Mouse (Mus musculus) hindbrain, embryonic 14.5 days (tissue): ENCODE measurements around the gene Pcif1. TPM values are rescaled to one million over a fixed set of nuclear protein-coding genes. Genes with fewer than 3 reads are reported as not detected.

Experiments used
- ATAC-seq: fragments of 200-750 bp; cut with Nextera tagmentation; 2 replicates; pipeline ENCODE4 v1.8.0; 2017; ENCODE audit warnings: moderate number of reproducible peaks, mild to moderate bottlenecking, moderate TSS enrichment, moderate library complexity; ENCODE audit not compliant: low FRiP score
- DNase-seq: peaks from one replicate; pipeline ENCODE4 v3.0.0-alpha.2; 2015; ENCODE audit warnings: low spot score
- H3K27ac ChIP-seq: fragments of 300-500 bp; sonication (generic); 2 replicates; pipeline ENCODE4 v1.5.1; 2014; ENCODE audit warnings: mild to moderate bottlenecking, moderate library complexity
- H3K27me3 ChIP-seq: fragments of 300-500 bp; sonication (generic); 2 replicates; pipeline ENCODE4 v1.6.1; 2014; ENCODE audit warnings: mild to moderate bottlenecking, low read length, mixed read lengths; ENCODE audit not compliant: control insufficient read depth, insufficient read depth
- H3K36me3 ChIP-seq: fragments of 300-500 bp; sonication (generic); replicated peaks from 2 replicates; pipeline ENCODE4 v1.6.1; 2014; ENCODE audit not compliant: control insufficient read depth, insufficient read depth
- H3K4me1 ChIP-seq: fragments of 300-500 bp; sonication (generic); replicated peaks from 2 replicates; pipeline ENCODE4 v1.6.1; 2014; ENCODE audit warnings: antibody characterized with exemption, low read length, mixed read lengths; ENCODE audit not compliant: control insufficient read depth, insufficient read depth
- H3K4me2 ChIP-seq: fragments of 300-500 bp; sonication (generic); replicated peaks from 2 replicates; pipeline ENCODE4 v1.6.1; 2014; ENCODE audit warnings: mild to moderate bottlenecking, moderate library complexity
- H3K4me3 ChIP-seq: fragments of 300-500 bp; sonication (generic); replicated peaks from 2 replicates; pipeline ENCODE4 v1.5.1; 2014; ENCODE audit warnings: mild to moderate bottlenecking, low read length
- H3K9ac ChIP-seq: fragments of 300-500 bp; sonication (generic); 2 replicates; pipeline ENCODE4 v1.6.1; 2014
- H3K9me3 ChIP-seq: fragments of 300-500 bp; sonication (generic); 2 replicates; pipeline ENCODE4 v1.6.1; 2016; ENCODE audit warnings: low read length; ENCODE audit not compliant: control insufficient read depth
- WGBS: fragments of 180-500 bp; shearing (Covaris S2); extraction: QIAGEN DNeasy Blood & Tissue Kit; methylation state at CpG from one replicate; pipeline ENCODE4 v1.1.7; 2014; 5-methylcytosine and 5-hydroxymethylcytosine counted together
- polyA plus RNA-seq: library from polyadenylated mRNA; unstranded; fragments of >200 nt; fragmentation: Nextera tagmentation; extraction: Ambion mirVana; gene quantifications from 2 replicates; pipeline ENCODE4 v1.2.1, GENCODE M21; 2014

Pcif1 gene
- polyA plus RNA-seq, 1 experiment from 2014 or later: 74.7 TPM

- no peaks in the 10 kb centered on the region for H3K9me3 ChIP-seq
- 39% methylated on average over 11 of the region's 11 CpGs for WGBS
- H3K4me3 ChIP-seq: no peak overlapping the region
- no peak overlapping the region for H3K9ac ChIP-seq
- no peak overlapping the region for H3K4me2 ChIP-seq
- H3K27ac ChIP-seq: no peak overlapping the region
- ATAC-seq (peak; percentile 70; the same call in 1 of the 2 replicates), DNase-seq (peak; percentile 80)
- H3K36me3 ChIP-seq: no peaks in the 10 kb centered on the region; the same call in 1 of the 2 replicates
- peaks cover 16% of the 10 kb centered on the region for H3K4me1 ChIP-seq
- H3K27me3 ChIP-seq: no peaks in the 10 kb centered on the region
These were observed 45.2 kb downstream of the Pcif1 start for GRCm38 (mm10) chr2:164924100-164924857.

GRCm38 (mm10) chr2:164930706-164931581 is 51.8 kb downstream of the Pcif1 start:
- Histone ChIP-seq H3K9me3 (no peaks in the 10 kb centered on the region), H3K27ac (no peak overlapping the region), H3K4me3 (no peak overlapping the region), H3K27me3 (no peaks in the 10 kb centered on the region), H3K9ac (no peak overlapping the region), H3K4me1 (no peaks in the 10 kb centered on the region), H3K4me2 (no peak overlapping the region), H3K36me3 (no peaks in the 10 kb centered on the region)
- ATAC-seq (no peak), DNase-seq (no peak)
- WGBS: 52% methylated on average over 11 of the region's 11 CpGs

- ATAC-seq (no peak), DNase-seq (no peak)
- Histone ChIP-seq H3K27ac (no peak overlapping the region), H3K9ac (no peak overlapping the region), H3K4me1 (peaks cover 6% of the 10 kb centered on the region; the same call in 1 of the 2 replicates), H3K9me3 (no peaks in the 10 kb centered on the region), H3K27me3 (peaks cover 4% of the 10 kb centered on the region), H3K36me3 (no peaks in the 10 kb centered on the region), H3K4me3 (no peak overlapping the region), H3K4me2 (no peak overlapping the region)
- 48% methylated on average over 10 of the region's 10 CpGs for WGBS
These were observed 54.4 kb downstream of the Pcif1 start for GRCm38 (mm10) chr2:164933534-164933933.

- H3K9ac ChIP-seq: no peak overlapping the region
- WGBS: 79% methylated on average over 4 of the region's 4 CpGs
- H3K9me3 ChIP-seq: no peaks in the 10 kb centered on the region
- DNase-seq: no peak
- ATAC-seq: no peak
- peaks cover 6% of the 10 kb centered on the region for H3K27me3 ChIP-seq
- H3K4me1 ChIP-seq: peaks cover 21% of the 10 kb centered on the region; the same call in 1 of the 2 replicates
- H3K4me3 ChIP-seq: no peak overlapping the region
- H3K36me3 ChIP-seq: no peaks in the 10 kb centered on the region
- no peak overlapping the region for H3K4me2 ChIP-seq
- no peak overlapping the region for H3K27ac ChIP-seq
These were observed 56.9 kb downstream of the Pcif1 start for GRCm38 (mm10) chr2:164935991-164936390.

GRCm38 (mm10) chr2:164938146-164939091 is 59.3 kb downstream of the Pcif1 start:
- no peaks in the 10 kb centered on the region for H3K9me3 ChIP-seq
- H3K4me1 ChIP-seq: peaks cover 21% of the 10 kb centered on the region; the same call in 1 of the 2 replicates
- ATAC-seq (peak; percentile 87), DNase-seq (peak; percentile 70)
- WGBS: 1% methylated on average over 39 of the region's 39 CpGs
- H3K4me2 ChIP-seq: peak overlapping the region; percentile 50
- H3K9ac ChIP-seq: peak overlapping the region; percentile 24
- H3K4me3 ChIP-seq: peak overlapping the region; percentile 19
- peaks cover 6% of the 10 kb centered on the region for H3K27me3 ChIP-seq
- peak overlapping the region; percentile 64 for H3K27ac ChIP-seq
- no peaks in the 10 kb centered on the region for H3K36me3 ChIP-seq

- Histone ChIP-seq H3K27ac (peak overlapping the region; percentile 64), H3K9me3 (no peaks in the 10 kb centered on the region), H3K27me3 (peaks cover 6% of the 10 kb centered on the region), H3K4me3 (peak overlapping the region; percentile 19), H3K9ac (peak overlapping the region; percentile 24), H3K36me3 (no peaks in the 10 kb centered on the region), H3K4me2 (peak overlapping the region; percentile 50), H3K4me1 (peaks cover 21% of the 10 kb centered on the region; the same call in 1 of the 2 replicates)
- whole genome bisulfite sequencing: 3% methylated on average over 11 of the region's 11 CpGs
- DNase-seq: peak; percentile 58
- ATAC-seq: peak; percentile 51
These were observed 60.0 kb downstream of the Pcif1 start for GRCm38 (mm10) chr2:164939106-164939505.

GRCm38 (mm10) chr2:164940140-164940830 is 61.2 kb downstream of the Pcif1 start, which contains the start of gene Mmp9:
Gene Mmp9 (plus strand): TSS chr2:164940780.
- Histone ChIP-seq H3K36me3 (no peaks in the 10 kb centered on the region), H3K4me3 (no peak within 1 kb of the TSS; the same call in 1 of the 2 replicates), H3K27me3 (peaks cover 6% of the 10 kb centered on the region), H3K4me1 (peaks cover 21% of the 10 kb centered on the region; the same call in 1 of the 2 replicates), H3K4me2 (peak within 1 kb of the TSS; percentile 50), H3K27ac (peak within 1 kb of the TSS; percentile 64), H3K9me3 (no peaks in the 10 kb centered on the region), H3K9ac (0 out of 2 replicates have a peak within 1 kb of the TSS, but pooled peaks have one; percentile 3)
- DNase-seq (no peak), ATAC-seq (no peak)
- 23% methylated on average over 10 of the region's 10 CpGs for WGBS

GRCm38 (mm10) chr2:164942692-164943290 is 63.7 kb downstream of the Pcif1 start:
- Histone ChIP-seq H3K36me3 (no peaks in the 10 kb centered on the region), H3K4me3 (no peak overlapping the region), H3K4me2 (no peak overlapping the region), H3K27ac (no peak overlapping the region), H3K4me1 (peaks cover 21% of the 10 kb centered on the region; the same call in 1 of the 2 replicates), H3K27me3 (peaks cover 6% of the 10 kb centered on the region), H3K9me3 (no peaks in the 10 kb centered on the region), H3K9ac (no peak overlapping the region)
- no peak for DNase-seq
- no peak for ATAC-seq
- 25% methylated on average over 5 of the region's 5 CpGs for WGBS
